Mouse (Mus musculus) cerebellum, adult 2 months (tissue): ENCODE measurements around the gene Cox6a2. TPM values are rescaled to one million over a fixed set of nuclear protein-coding genes. Genes with fewer than 3 reads are reported as not detected.
A peak's percentile ranks its signal among the peaks of the same experiment; 100 is the strongest.

ENCODE experiments used
- DNase-seq, 2 experiments: peaks; one replicate each; pipeline ENCODE4 v3.0.0; 2021
- H3K27ac ChIP-seq: fragments of 200-500 bp; 2 replicates; pipeline ENCODE4 v1.5.1; 2012; ENCODE audit warnings: low read length, control low read depth, inconsistent platforms; ENCODE audit not compliant: insufficient read depth
- H3K27me3 ChIP-seq: fragments of 200-500 bp; 2 replicates; pipeline ENCODE4 v1.6.1; 2012; ENCODE audit warnings: inconsistent platforms, mild to moderate bottlenecking, low read length, moderate library complexity; ENCODE audit not compliant: control insufficient read depth, insufficient read depth
- H3K4me1 ChIP-seq: fragments of 200-500 bp; 2 replicates; pipeline ENCODE4 v1.6.1; 2011; ENCODE audit warnings: low read length; ENCODE audit not compliant: control insufficient read depth, insufficient read depth
- H3K4me3 ChIP-seq: fragments of 200-500 bp; replicated peaks from 2 replicates; pipeline ENCODE3; 2011; ENCODE audit warnings: mild to moderate bottlenecking, low read depth, low read length, control low read depth; ENCODE audit not compliant: insufficient read depth
- CTCF ChIP-seq: fragments of 200-500 bp; IDR thresholded peaks from 2 replicates; pipeline ENCODE4 v1.5.1; 2011; ENCODE audit warnings: low read depth, mild to moderate bottlenecking, control low read depth, low read length, moderate library complexity, borderline replicate concordance; ENCODE audit not compliant: insufficient read depth
- POLR2A ChIP-seq: fragments of 200-500 bp; IDR thresholded peaks from 2 replicates; pipeline ENCODE4 v1.6.1; 2011; ENCODE audit warnings: low read length, control low read depth, borderline replicate concordance; ENCODE audit not compliant: insufficient read depth
- WGBS: fragments of 180-500 bp; shearing (Covaris S2); methylation state at CpG from one replicate; pipeline ENCODE4 v1.1.7; 2018; 5-methylcytosine and 5-hydroxymethylcytosine counted together
- polyA plus RNA-seq: library from polyadenylated mRNA; depleted of rRNA; stranded (reverse); fragments of >200 nt; gene quantifications from 2 replicates; pipeline ENCODE4 v1.2.3, GENCODE M21; 2012

Gene Cox6a2
- polyA plus RNA-seq, 1 experiment: 0.82 TPM

DNA sequence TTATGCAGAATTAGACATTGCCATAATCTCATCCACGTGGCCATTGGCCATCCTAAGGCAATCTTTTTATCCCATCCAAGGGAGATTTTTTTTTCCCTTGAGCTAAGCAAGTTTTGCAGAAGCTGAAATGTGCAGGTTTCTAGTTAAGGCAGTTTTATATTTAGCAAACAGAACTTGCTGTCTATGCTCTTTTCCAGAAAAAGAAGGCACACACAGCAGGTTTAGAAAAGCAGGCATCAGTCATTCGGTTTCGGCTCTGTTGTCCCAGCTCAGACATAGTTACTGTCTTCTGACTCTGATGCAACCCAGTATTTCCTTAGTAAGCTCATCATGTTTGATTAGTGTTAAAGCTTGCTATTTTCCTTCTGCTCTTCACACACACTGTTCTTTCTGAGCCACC, 14.7 kb upstream of the Cox6a2 start:
- Histone ChIP-seq H3K4me3 (no peak overlapping the region), H3K27me3 (no peaks in the 10 kb centered on the region), H3K27ac (no peak overlapping the region), H3K4me1 (no peaks in the 10 kb centered on the region)
- no peak for DNase-seq
- 82% methylated on average over 3 of the region's 3 CpGs for WGBS
- TF ChIP-seq POLR2A: no peak
- no peak for TF ChIP-seq CTCF

DNA sequence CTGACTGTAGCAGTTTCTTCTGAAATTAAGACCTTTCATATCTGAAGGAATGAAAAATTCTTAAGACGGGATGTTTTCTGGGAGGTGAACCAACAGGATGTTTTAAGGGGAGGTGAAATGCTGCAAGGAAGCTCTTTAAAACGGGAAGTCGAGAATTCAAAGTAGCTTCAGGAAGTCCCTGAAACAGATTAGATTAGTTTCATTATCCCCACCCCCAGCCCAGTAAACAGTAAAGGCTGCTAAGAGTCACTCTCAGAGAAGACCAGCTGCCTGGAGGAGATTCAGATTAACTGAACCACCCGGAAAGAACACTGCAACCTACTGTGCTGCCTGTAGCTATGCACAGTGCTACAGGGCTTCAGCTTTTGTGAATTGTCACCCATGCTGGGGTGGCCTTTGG, 13.8 kb upstream of the Cox6a2 start:
- no peaks in the 10 kb centered on the region for H3K4me1 ChIP-seq
- no peak overlapping the region for H3K27ac ChIP-seq
- H3K4me3 ChIP-seq: no peak overlapping the region
- TF ChIP-seq CTCF (no peak), POLR2A (no peak)
- no peaks in the 10 kb centered on the region for H3K27me3 ChIP-seq
- no peak for DNase-seq
- WGBS: 87% methylated on average over 4 of the region's 4 CpGs

DNA sequence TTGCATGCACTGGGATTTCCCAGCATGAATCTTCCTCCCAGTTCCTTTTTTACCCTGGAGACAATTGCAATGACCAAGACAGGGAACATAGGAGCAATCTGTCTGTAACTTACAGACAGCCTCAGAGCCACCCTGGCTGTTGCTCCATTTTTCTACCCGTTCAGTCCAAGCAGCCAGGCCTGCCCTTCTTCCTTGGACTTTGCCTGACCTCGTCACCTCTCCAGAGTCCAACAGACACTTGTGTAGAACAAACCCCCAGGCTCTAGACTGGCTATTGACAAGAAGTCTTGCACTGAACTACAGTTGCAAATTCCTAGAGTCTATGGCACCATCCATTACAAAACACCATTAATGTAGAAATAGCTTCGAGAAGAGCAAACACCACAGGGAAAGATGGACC, 3.6 kb upstream of the Cox6a2 start:
- Histone ChIP-seq H3K4me1 (no peaks in the 10 kb centered on the region), H3K27me3 (no peaks in the 10 kb centered on the region), H3K4me3 (no peak overlapping the region), H3K27ac (no peak overlapping the region)
- WGBS: 61% methylated on average over 3 of the region's 3 CpGs
- DNase-seq: no peak
- TF ChIP-seq POLR2A: no peak
- no peak for TF ChIP-seq CTCF

DNA sequence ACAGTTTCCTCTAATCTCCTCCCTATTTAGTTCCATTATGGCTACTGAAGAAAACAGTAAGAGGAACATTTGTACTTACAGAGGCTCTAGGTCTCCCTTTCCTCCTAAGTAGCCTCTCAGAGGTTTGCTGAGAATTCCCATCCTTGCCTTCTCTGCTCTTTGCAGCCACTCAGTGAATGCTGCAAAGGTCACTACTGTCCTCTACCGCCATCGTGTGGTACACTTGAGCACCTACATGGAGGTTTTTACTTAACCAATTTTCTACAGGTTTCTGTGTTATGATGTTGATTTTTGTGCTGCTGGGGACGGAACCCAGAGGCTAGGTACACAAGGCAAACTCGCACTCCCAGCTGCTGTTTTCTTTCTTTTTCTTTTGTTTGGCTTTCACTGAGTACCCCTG, 2.0 kb upstream of the Cox6a2 start:
- WGBS: 9% methylated on average over 4 of the region's 4 CpGs
- no peaks in the 10 kb centered on the region for H3K27me3 ChIP-seq
- TF ChIP-seq POLR2A (no peak), CTCF (peak; percentile 80)
- DNase-seq: peak; percentile 59 to 60
- H3K4me1 ChIP-seq: no peaks in the 10 kb centered on the region
- H3K4me3 ChIP-seq: no peak overlapping the region
- H3K27ac ChIP-seq: no peak overlapping the region

DNA sequence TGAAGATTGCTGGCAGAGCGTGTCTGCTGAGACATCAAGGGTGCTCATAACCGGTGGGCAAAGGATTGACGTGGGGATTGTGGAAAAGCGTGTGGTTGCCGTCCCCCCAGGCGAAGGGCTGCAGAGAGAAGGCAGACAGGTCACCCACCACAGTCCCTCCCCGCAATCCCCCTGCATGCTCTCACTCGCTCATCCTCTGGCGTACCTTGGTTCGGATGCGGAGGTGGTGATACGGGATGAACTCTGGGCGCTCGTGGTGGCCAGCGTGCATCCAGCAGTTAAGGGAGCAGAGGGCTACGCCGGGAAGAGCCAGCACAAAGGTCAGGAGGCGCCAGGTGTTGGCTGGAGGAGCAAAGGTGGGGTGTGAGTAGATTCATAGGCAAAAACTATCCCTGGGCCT, 492 bp downstream of the Cox6a2 start:
- 91% methylated on average over 18 of the region's 18 CpGs for WGBS
- Histone ChIP-seq H3K4me3 (no peak overlapping the region), H3K27me3 (no peaks in the 10 kb centered on the region), H3K4me1 (no peaks in the 10 kb centered on the region), H3K27ac (no peak overlapping the region)
- no peak for DNase-seq
- TF ChIP-seq POLR2A: no peak

DNA sequence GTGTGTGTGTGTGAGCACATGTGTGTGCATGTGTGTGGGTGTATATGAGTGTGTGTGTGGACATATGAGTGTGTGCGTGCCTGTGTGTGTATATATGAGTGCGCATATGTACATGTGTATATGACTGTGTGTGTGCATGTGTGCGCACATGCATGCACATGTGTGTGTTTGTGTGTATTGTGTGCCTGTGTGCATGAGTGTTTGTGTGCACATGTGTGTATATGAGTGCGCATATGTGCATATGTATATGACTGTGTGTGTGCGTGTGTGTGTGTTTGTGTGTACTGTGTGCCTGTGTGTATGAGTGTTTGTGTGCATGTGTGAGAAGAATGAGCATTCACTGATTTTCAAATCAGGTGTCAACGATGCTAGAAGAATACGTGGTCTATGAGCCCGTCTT, 2.0 kb downstream of the Cox6a2 start:
- DNase-seq: no peak
- TF ChIP-seq POLR2A: no peak
- no peak for TF ChIP-seq CTCF
- H3K4me3 ChIP-seq: no peak overlapping the region
- no peaks in the 10 kb centered on the region for H3K27me3 ChIP-seq
- no peaks in the 10 kb centered on the region for H3K4me1 ChIP-seq
- WGBS: 78% methylated on average over 8 of the region's 8 CpGs
- H3K27ac ChIP-seq: no peak overlapping the region

DNA sequence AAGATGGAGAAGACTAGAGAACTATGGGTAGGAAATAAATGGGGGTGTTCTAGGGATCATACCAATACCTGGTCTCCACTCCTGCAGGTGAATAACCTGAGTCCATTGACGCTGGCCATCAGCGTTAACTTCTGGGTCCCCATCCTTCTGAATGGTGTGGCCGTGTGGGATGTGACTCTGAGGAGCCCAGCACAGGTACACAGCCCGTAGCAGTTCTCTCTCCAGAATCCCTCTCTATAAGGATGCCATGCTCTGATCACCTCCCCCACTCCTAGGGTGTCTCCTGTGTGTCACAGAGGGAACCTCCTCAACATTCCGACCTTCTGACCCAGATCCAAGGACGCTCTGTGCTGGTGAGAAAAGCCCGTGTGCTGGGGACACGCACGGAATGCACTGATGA, 3.1 kb downstream of the Cox6a2 start:
- DNase-seq: no peak
- no peak overlapping the region for H3K27ac ChIP-seq
- no peaks in the 10 kb centered on the region for H3K27me3 ChIP-seq
- TF ChIP-seq CTCF: no peak
- TF ChIP-seq POLR2A: no peak
- H3K4me3 ChIP-seq: no peak overlapping the region
- H3K4me1 ChIP-seq: no peaks in the 10 kb centered on the region
- WGBS: 77% methylated on average over 9 of the region's 9 CpGs

DNA sequence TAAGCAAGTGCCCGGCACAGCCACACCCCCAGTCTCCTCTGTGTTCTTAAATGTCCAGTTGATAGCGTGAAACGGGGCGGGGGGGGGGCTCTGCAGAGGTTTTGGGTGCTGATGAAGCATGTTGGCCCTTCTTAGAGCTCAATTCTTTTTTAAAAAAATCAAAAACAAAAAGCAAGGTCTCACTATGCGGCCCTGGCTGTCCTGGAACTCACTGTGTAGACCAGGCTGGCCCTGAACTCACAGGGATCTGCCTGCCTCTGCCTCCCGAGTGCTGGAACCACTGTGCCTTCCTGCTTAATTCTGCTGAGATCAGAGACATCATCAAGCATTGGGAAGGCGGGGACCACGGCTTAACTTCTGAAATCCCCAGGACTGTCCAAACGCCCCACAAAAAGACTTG, 4.6 kb downstream of the Cox6a2 start:
- DNase-seq: no peak
- TF ChIP-seq CTCF (no peak), POLR2A (no peak)
- Histone ChIP-seq H3K27ac (no peak overlapping the region), H3K27me3 (no peaks in the 10 kb centered on the region), H3K4me3 (no peak overlapping the region), H3K4me1 (no peaks in the 10 kb centered on the region)
- WGBS: 88% methylated on average over 9 of the region's 9 CpGs
